Mouse (Mus musculus): ENCODE results near the gene Srrm2. TPM values are rescaled to one million over a fixed set of nuclear protein-coding genes. Genes with fewer than 3 reads are reported as not detected.

Gene Srrm2
- total and polyA plus RNA-seq, 2 experiments from 2014 or later: 147 to 384 TPM

DNA sequence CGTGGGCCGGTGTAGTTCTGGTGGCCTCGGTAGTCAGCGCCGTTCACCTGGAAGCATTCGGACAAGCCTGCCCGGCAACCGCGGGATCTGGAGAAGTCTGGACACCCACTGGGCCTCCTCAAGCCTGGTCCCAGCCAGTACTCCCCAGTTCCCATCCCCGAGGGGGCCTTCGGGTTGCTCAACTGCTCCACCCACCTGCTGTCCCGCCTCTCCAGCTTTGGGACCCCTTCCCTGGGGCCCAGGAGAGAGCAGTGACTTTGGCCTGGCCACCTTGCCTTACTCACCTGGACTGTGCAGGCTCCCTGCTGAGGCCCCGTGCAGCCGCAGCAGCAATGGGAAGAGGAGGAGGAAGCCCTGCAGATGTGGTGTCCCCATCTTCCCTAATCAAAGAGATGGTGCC, 45.7 kb upstream of the Srrm2 start:
- TF ChIP-seq CTCF (IDR thresholded peaks at IDR 0.05; ENCODE audit: low read depth): no peak
- H3K27me3 ChIP-seq (ENCODE audit: insufficient read depth, low read length): peaks cover 52% of the 10 kb centered on the region
- DNase-seq: no peak
- peak overlapping the region; percentile 89; the same call in 1 of the 2 replicates for H3K4me2 ChIP-seq (ENCODE audit: low read depth)
- no peak for ATAC-seq
- no peak overlapping the region for H3K27ac ChIP-seq (ENCODE audit: low read depth, low read length)
- 8% methylated on average over 14 of the region's 14 CpGs for WGBS
- no peak overlapping the region for H3K9ac ChIP-seq
- H3K4me1 ChIP-seq (ENCODE audit: insufficient read depth): peaks cover 9% of the 10 kb centered on the region
- no peaks in the 10 kb centered on the region for H3K36me3 ChIP-seq (ENCODE audit: insufficient read depth)
- H3K4me3 ChIP-seq (ENCODE audit: low read depth, low read length): no peak overlapping the region
- H3K9me3 ChIP-seq (ENCODE audit: low read length): no peaks in the 10 kb centered on the region

- peak within 1 kb of the TSS; percentile 89 for H3K4me2 ChIP-seq (ENCODE audit: low read depth)
- peak within 1 kb of the TSS; percentile 52; the same call in 1 of the 2 replicates for H3K9ac ChIP-seq
- 1% methylated on average over 43 of the region's 45 CpGs for WGBS
- peak within 1 kb of the TSS; percentile 44 for H3K4me3 ChIP-seq (ENCODE audit: low read depth, low read length)
- H3K36me3 ChIP-seq (ENCODE audit: insufficient read depth): no peaks in the 10 kb centered on the region
- peaks cover 9% of the 10 kb centered on the region for H3K4me1 ChIP-seq (ENCODE audit: insufficient read depth)
- DNase-seq: peak; percentile 59
- no peak for TF ChIP-seq CTCF (IDR thresholded peaks at IDR 0.05; ENCODE audit: low read depth)
- no peak within 1 kb of the TSS for H3K27ac ChIP-seq (ENCODE audit: low read depth, low read length)
- peaks cover 52% of the 10 kb centered on the region for H3K27me3 ChIP-seq (ENCODE audit: insufficient read depth, low read length)
- no peaks in the 10 kb centered on the region for H3K9me3 ChIP-seq (ENCODE audit: low read length)
- peak; percentile 7; the same call in 1 of the 2 replicates for ATAC-seq
Observed at GRCm38 (mm10) chr17:23745301-23746251, 44.8 kb upstream of the Srrm2 start, which contains the start of gene Kremen2. TSS of gene Kremen2 (minus strand) at chr17:23745833.

DNA sequence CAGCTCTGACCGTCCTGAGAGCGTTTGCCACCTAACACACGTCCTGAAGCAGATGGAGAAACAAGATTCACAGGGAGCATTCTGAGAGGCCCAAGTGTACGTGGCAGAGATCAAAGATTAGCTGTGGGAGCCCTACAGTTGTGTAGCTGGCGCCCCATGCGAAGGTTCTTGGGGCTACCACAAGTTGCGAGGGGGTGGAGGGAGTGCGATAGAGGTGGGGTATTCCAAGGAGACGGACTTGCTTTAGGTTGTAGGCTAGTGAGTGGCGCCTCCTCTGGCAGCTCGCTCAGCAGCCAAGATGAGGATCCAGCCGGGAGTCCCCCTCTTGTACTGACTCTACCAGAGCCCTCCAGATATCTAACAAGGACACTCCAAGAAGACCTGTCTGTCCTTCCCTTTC, 44.0 kb upstream of the Srrm2 start:
- peak; percentile 48; the same call in 1 of the 2 replicates for TF ChIP-seq CTCF (IDR thresholded peaks at IDR 0.05; ENCODE audit: low read depth)
- H3K9ac ChIP-seq: 0 out of 2 replicates have a peak overlapping the region, but pooled peaks have one; percentile 52
- H3K4me1 ChIP-seq (ENCODE audit: insufficient read depth): peaks cover 9% of the 10 kb centered on the region
- H3K27ac ChIP-seq (ENCODE audit: low read depth, low read length): no peak overlapping the region
- no peaks in the 10 kb centered on the region for H3K9me3 ChIP-seq (ENCODE audit: low read length)
- DNase-seq: peak; percentile 20
- peak overlapping the region; percentile 44 for H3K4me3 ChIP-seq (ENCODE audit: low read depth, low read length)
- WGBS: 5% methylated on average over 12 of the region's 12 CpGs
- ATAC-seq: no peak
- 0 out of 2 replicates have a peak, but pooled peaks cover 2% of the 10 kb centered on the region for H3K36me3 ChIP-seq (ENCODE audit: insufficient read depth)
- H3K4me2 ChIP-seq (ENCODE audit: low read depth): peak overlapping the region; percentile 89
- peaks cover 51% of the 10 kb centered on the region for H3K27me3 ChIP-seq (ENCODE audit: insufficient read depth, low read length)

GRCm38 (mm10) chr17:23746767-23747166, 43.6 kb upstream of the Srrm2 start:
- ATAC-seq: no peak
- Histone ChIP-seq H3K27ac (ENCODE audit: low read depth, low read length) (no peak overlapping the region), H3K36me3 (ENCODE audit: insufficient read depth) (peaks cover 6% of the 10 kb centered on the region; the same call in 1 of the 2 replicates), H3K4me3 (ENCODE audit: low read depth, low read length) (no peak overlapping the region), H3K4me1 (ENCODE audit: insufficient read depth) (peaks cover 9% of the 10 kb centered on the region), H3K27me3 (ENCODE audit: insufficient read depth, low read length) (peaks cover 46% of the 10 kb centered on the region), H3K9ac (no peak overlapping the region), H3K9me3 (ENCODE audit: low read length) (no peaks in the 10 kb centered on the region), H3K4me2 (ENCODE audit: low read depth) (no peak overlapping the region)
- WGBS: 85% methylated on average over 3 of the region's 3 CpGs
- DNase-seq: no peak
- TF ChIP-seq CTCF (IDR thresholded peaks at IDR 0.05; ENCODE audit: low read depth): no peak

DNA sequence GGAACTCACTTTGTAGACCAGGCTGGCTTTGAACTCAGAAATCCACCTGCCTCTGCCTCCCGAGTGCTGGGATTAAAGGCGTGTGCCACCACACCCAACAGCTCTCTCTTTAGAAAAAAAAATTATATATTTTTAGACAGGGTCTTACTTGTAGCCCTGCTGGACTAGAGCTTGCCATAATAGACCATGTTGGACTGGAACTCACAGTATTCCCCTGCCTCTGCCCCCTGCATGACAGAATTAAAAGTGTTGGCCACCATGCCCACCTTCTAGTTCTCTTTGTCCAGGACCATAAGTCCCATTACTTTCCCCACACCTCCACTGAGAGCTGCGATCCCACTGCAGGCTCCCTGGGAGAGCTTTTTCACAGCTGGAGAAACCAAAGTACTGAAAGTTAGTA, 42.9 kb upstream of the Srrm2 start:
- Histone ChIP-seq H3K36me3 (ENCODE audit: insufficient read depth) (peaks cover 13% of the 10 kb centered on the region), H3K27me3 (ENCODE audit: insufficient read depth, low read length) (peaks cover 39% of the 10 kb centered on the region), H3K9ac (no peak overlapping the region), H3K4me2 (ENCODE audit: low read depth) (no peak overlapping the region), H3K9me3 (ENCODE audit: low read length) (no peaks in the 10 kb centered on the region), H3K27ac (ENCODE audit: low read depth, low read length) (no peak overlapping the region), H3K4me3 (ENCODE audit: low read depth, low read length) (no peak overlapping the region), H3K4me1 (ENCODE audit: insufficient read depth) (peaks cover 9% of the 10 kb centered on the region)
- WGBS: 86% methylated on average over 3 of the region's 3 CpGs
- no peak for ATAC-seq
- no peak for TF ChIP-seq CTCF (IDR thresholded peaks at IDR 0.05; ENCODE audit: low read depth)
- no peak for DNase-seq

DNA sequence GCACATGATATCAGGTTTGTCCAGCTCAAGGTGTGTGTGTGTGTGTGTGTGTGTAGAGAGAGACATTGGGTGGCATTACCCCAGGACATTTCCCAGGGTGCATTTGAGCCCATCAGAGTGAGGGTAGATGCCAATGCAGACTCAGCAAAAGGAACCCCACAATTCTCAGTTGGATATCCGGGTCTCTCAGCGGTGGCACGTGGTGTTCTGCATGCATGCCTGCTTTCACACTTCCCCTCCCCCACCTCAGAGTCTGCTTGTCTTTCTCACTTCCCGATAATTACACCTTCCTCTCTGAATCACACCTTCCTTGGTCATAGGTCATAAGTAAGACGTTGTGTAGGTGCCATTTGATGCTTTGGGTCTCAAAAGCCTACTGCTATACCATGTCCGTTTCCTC, 42.3 kb upstream of the Srrm2 start:
- no peak overlapping the region for H3K27ac ChIP-seq (ENCODE audit: low read depth, low read length)
- WGBS: 48% methylated on average over 6 of the region's 6 CpGs
- peaks cover 9% of the 10 kb centered on the region for H3K4me1 ChIP-seq (ENCODE audit: insufficient read depth)
- no peak overlapping the region for H3K4me2 ChIP-seq (ENCODE audit: low read depth)
- DNase-seq (no peak), ATAC-seq (no peak)
- TF ChIP-seq CTCF (IDR thresholded peaks at IDR 0.05; ENCODE audit: low read depth): no peak
- H3K36me3 ChIP-seq (ENCODE audit: insufficient read depth): peaks cover 19% of the 10 kb centered on the region
- H3K27me3 ChIP-seq (ENCODE audit: insufficient read depth, low read length): peaks cover 34% of the 10 kb centered on the region
- H3K9me3 ChIP-seq (ENCODE audit: low read length): no peaks in the 10 kb centered on the region
- H3K9ac ChIP-seq: no peak overlapping the region
- no peak overlapping the region for H3K4me3 ChIP-seq (ENCODE audit: low read depth, low read length)
